Mouse (Mus musculus): ENCODE measurements around the gene Klhl26. TPM values are rescaled to one million over a fixed set of nuclear protein-coding genes. Genes with fewer than 3 reads are reported as not detected.

Gene Klhl26
- polyA plus RNA-seq, 1 experiment from 2014 or later: 33.6 TPM

- Histone ChIP-seq H3K4me3 (peak overlapping the region; percentile 64), H3K27ac (replicated peaks) (no peak overlapping the region), H3K4me1 (replicated peaks) (peaks cover 54% of the 10 kb centered on the region), H3K9me3 (no peaks in the 10 kb centered on the region), H3K4me2 (peak overlapping the region; percentile 69), H3K36me3 (peaks cover 4% of the 10 kb centered on the region; the same call in 1 of the 2 replicates), H3K9ac (no peak overlapping the region), H3K27me3 (peaks cover 83% of the 10 kb centered on the region)
- 4% methylated on average over 46 of the region's 55 CpGs for whole genome bisulfite sequencing
- ATAC-seq (ENCODE audit: low FRiP score, low read depth): no peak
Measured at GRCm38 (mm10) chr8:70487993-70488796, 11.4 kb upstream of the Klhl26 start.

- Histone ChIP-seq H3K27ac (replicated peaks) (peak within 1 kb of the TSS; percentile 40; the same call in 1 of the 2 replicates), H3K4me2 (peak within 1 kb of the TSS; percentile 69), H3K9me3 (no peaks in the 10 kb centered on the region), H3K9ac (peak within 1 kb of the TSS; percentile 89), H3K4me3 (peak within 1 kb of the TSS; percentile 64), H3K4me1 (replicated peaks) (peaks cover 44% of the 10 kb centered on the region), H3K36me3 (peaks cover 4% of the 10 kb centered on the region; the same call in 1 of the 2 replicates), H3K27me3 (peaks cover 76% of the 10 kb centered on the region)
- WGBS: 4% methylated on average over 32 of the region's 33 CpGs
- peak; percentile 82 for ATAC-seq (ENCODE audit: low FRiP score, low read depth)
Measured at GRCm38 (mm10) chr8:70486941-70487520, 10.3 kb upstream of the Klhl26 start, which contains the start of gene Tmem59l. TSS of gene Tmem59l (minus strand) at chr8:70487358.

GRCm38 (mm10) chr8:70486191-70486681 lies 9.5 kb upstream of the Klhl26 start:
- peaks cover 44% of the 10 kb centered on the region for H3K4me1 ChIP-seq (replicated peaks)
- H3K27ac ChIP-seq (replicated peaks): no peak overlapping the region
- peaks cover 4% of the 10 kb centered on the region; the same call in 1 of the 2 replicates for H3K36me3 ChIP-seq
- peak overlapping the region; percentile 64 for H3K4me3 ChIP-seq
- peak overlapping the region; percentile 89 for H3K9ac ChIP-seq
- peaks cover 72% of the 10 kb centered on the region for H3K27me3 ChIP-seq
- ATAC-seq (ENCODE audit: low FRiP score, low read depth): no peak
- peak overlapping the region; percentile 69 for H3K4me2 ChIP-seq
- 56% methylated on average over 7 of the region's 7 CpGs for WGBS
- no peaks in the 10 kb centered on the region for H3K9me3 ChIP-seq

DNA sequence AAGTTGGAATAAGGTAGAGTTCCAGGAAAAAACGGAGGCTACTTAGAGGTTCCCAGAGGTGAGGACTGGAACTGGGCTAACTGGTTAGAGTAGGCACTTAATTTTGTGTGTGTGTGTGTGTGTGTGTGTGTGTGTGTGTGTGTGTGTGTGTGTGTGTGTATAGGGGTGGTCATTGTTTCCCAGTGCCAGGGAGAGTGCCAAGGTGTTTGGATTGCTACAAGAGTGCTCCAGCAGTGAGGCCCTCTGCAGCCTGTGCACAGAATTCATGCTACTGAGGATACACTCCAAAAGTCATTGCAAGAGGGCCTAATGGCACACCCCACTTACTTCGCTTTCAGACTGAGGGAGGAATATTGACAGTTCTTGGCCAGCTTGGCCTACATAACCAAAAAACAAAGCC lies 6.2 kb upstream of the Klhl26 start:
- Histone ChIP-seq H3K4me1 (replicated peaks) (peaks cover 18% of the 10 kb centered on the region), H3K27me3 (peaks cover 40% of the 10 kb centered on the region), H3K9me3 (no peaks in the 10 kb centered on the region), H3K36me3 (peaks cover 4% of the 10 kb centered on the region; the same call in 1 of the 2 replicates), H3K4me2 (no peak overlapping the region), H3K4me3 (no peak overlapping the region), H3K9ac (no peak overlapping the region), H3K27ac (replicated peaks) (no peak overlapping the region)
- 57% methylated on average over 2 of the region's 2 CpGs for WGBS
- no peak for ATAC-seq (ENCODE audit: low FRiP score, low read depth)

DNA sequence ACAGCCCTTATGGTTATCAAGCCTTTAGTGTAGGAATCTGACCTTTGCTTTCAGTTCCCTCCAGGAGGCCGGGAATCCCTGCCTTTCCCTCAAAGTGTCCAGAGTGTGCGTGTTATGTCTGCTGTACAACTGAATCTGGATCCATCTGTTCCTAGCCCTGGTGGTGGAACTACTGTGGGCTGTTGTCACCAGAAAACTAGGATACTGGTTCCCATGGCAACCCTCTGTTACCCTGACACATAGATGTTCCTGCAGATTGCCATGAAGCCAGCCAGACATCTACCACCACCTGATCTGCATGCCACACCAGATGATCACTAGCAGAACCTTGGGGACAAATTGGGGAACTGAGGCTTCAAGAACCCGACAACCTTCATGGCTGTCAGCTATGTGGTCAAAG lies 5.1 kb upstream of the Klhl26 start:
- Histone ChIP-seq H3K36me3 (peaks cover 4% of the 10 kb centered on the region; the same call in 1 of the 2 replicates), H3K9me3 (no peaks in the 10 kb centered on the region), H3K9ac (no peak overlapping the region), H3K27me3 (peaks cover 38% of the 10 kb centered on the region), H3K4me3 (no peak overlapping the region), H3K4me1 (replicated peaks) (peaks cover 21% of the 10 kb centered on the region), H3K27ac (replicated peaks) (no peak overlapping the region), H3K4me2 (no peak overlapping the region)
- WGBS: 79% methylated on average over 3 of the region's 3 CpGs
- ATAC-seq (ENCODE audit: low FRiP score, low read depth): no peak

DNA sequence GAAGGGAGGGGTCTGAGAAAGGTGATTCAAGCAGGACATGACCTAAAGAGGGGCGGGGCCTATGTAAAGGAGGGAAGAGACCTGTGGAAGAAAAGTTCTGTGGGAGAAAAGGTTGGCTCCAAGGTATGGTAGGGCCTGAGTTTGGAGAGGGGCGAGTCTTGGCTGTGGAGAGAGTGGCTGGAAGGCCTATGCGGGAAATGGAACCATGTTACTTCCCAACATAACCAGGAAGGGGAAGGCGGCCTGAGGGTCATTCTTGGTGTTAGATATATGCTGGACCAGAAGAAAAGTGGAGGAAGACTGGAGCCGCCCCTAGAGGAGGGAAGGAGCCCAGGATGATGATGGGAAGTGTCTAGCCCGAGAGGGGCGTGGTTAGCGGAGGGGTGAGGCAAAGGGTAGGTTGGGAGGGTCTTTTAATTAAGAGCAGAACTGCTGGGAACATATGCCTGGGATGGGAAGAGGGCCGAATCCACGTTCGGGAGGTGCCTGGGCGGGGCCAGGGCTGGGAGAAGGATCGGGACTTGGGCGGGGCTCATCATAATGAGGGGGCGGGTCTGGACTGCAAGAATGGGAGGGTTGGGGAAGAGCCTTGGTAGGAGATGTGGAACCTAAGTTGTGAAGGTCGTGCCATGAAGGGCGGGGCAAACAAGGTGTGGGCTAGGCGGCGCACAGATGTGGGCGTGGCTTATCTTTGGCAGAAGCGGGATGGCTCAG lies 658 bp upstream of the Klhl26 start:
- ATAC-seq (ENCODE audit: low FRiP score, low read depth): peak; percentile 66
- peak overlapping the region; percentile 68 for H3K4me2 ChIP-seq
- peaks cover 26% of the 10 kb centered on the region for H3K4me1 ChIP-seq (replicated peaks)

GRCm38 (mm10) chr8:70471856-70472255 lies 4.9 kb downstream of the Klhl26 start:
- no peaks in the 10 kb centered on the region for H3K27me3 ChIP-seq
- no peak overlapping the region for H3K4me3 ChIP-seq
- H3K4me1 ChIP-seq (replicated peaks): peaks cover 33% of the 10 kb centered on the region
- no peaks in the 10 kb centered on the region for H3K36me3 ChIP-seq
- WGBS: 97% methylated on average over 7 of the region's 7 CpGs
- H3K27ac ChIP-seq (replicated peaks): no peak overlapping the region
- H3K9me3 ChIP-seq: no peaks in the 10 kb centered on the region
- H3K4me2 ChIP-seq: no peak overlapping the region
- H3K9ac ChIP-seq: no peak overlapping the region
- no peak for ATAC-seq (ENCODE audit: low FRiP score, low read depth)

More for the DNA sequence above, 658 bp upstream of the Klhl26 start:
- Histone ChIP-seq H3K27me3 (peaks cover 9% of the 10 kb centered on the region; the same call in 1 of the 2 replicates), H3K9me3 (no peaks in the 10 kb centered on the region), H3K36me3 (no peaks in the 10 kb centered on the region), H3K4me3 (peak overlapping the region; percentile 72), H3K27ac (replicated peaks) (no peak overlapping the region), H3K9ac (peak overlapping the region; percentile 76; the same call in 1 of the 2 replicates)
- 3% methylated on average over 21 of the region's 21 CpGs for WGBS

GRCm38 (mm10) chr8:70469938-70470337 lies 6.8 kb downstream of the Klhl26 start:
- H3K4me3 ChIP-seq: no peak overlapping the region
- peak overlapping the region; percentile 6; the same call in 1 of the 2 replicates for H3K27ac ChIP-seq (replicated peaks)
- H3K4me1 ChIP-seq (replicated peaks): peaks cover 18% of the 10 kb centered on the region
- no peaks in the 10 kb centered on the region for H3K36me3 ChIP-seq
- no peak overlapping the region for H3K9ac ChIP-seq
- H3K4me2 ChIP-seq: no peak overlapping the region
- H3K27me3 ChIP-seq: no peaks in the 10 kb centered on the region
- WGBS: 53% methylated on average over 2 of the region's 2 CpGs
- no peaks in the 10 kb centered on the region for H3K9me3 ChIP-seq
- no peak for ATAC-seq (ENCODE audit: low FRiP score, low read depth)

DNA sequence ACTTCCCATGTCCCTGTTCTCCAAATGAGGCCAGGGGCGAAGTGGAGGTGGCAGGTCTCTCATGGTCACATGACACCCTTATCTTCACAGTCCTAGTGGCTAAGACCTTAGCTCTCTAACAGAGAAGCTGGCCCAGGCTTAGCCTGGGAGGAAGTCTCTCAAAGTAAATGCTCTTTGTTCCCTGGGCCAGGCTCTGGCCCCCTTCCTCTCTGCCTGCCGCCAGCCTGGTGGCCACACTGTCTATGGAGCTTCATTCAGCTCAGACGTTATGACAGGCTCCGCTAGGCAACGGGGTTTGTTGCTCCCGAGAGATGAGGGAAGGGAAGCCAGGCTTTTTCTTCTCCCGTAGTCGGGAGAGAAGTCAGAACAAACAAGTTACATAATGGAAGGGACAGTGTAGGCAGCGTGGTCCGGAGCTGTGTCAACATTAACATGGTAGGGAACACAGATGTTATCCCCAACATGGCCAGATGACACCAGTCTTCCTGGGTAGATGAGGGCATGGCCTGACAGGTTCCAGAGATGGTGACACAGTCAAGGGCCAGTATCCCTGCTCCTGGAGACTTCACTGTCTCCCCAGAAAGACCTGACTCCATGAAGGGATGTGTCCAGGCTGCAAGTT lies 7.4 kb downstream of the Klhl26 start:
- Histone ChIP-seq H3K27ac (replicated peaks) (peak overlapping the region; percentile 33; the same call in 1 of the 2 replicates), H3K4me1 (replicated peaks) (peaks cover 17% of the 10 kb centered on the region), H3K27me3 (no peaks in the 10 kb centered on the region), H3K9me3 (no peaks in the 10 kb centered on the region), H3K4me3 (no peak overlapping the region), H3K9ac (no peak overlapping the region), H3K36me3 (no peaks in the 10 kb centered on the region), H3K4me2 (no peak overlapping the region)
- WGBS: 29% methylated on average over 10 of the region's 10 CpGs
- ATAC-seq (ENCODE audit: low FRiP score, low read depth): peak; percentile 46; the same call in 1 of the 2 replicates

GRCm38 (mm10) chr8:70468733-70469132 lies 8.0 kb downstream of the Klhl26 start:
- no peak overlapping the region for H3K4me2 ChIP-seq
- no peak for ATAC-seq (ENCODE audit: low FRiP score, low read depth)
- 98% methylated on average over 4 of the region's 4 CpGs for WGBS

GRCm38 (mm10) chr8:70467907-70468306 lies 8.9 kb downstream of the Klhl26 start:
- Histone ChIP-seq H3K27ac (replicated peaks) (no peak overlapping the region), H3K4me1 (replicated peaks) (peaks cover 23% of the 10 kb centered on the region), H3K4me3 (no peak overlapping the region), H3K27me3 (no peaks in the 10 kb centered on the region), H3K36me3 (no peaks in the 10 kb centered on the region), H3K4me2 (no peak overlapping the region), H3K9ac (no peak overlapping the region), H3K9me3 (no peaks in the 10 kb centered on the region)
- 83% methylated on average over 1 of the region's 1 CpGs for WGBS
- ATAC-seq (ENCODE audit: low FRiP score, low read depth): no peak

More at GRCm38 (mm10) chr8:70468733-70469132, 8.0 kb downstream of the Klhl26 start:
- Histone ChIP-seq H3K27me3 (no peaks in the 10 kb centered on the region), H3K4me3 (no peak overlapping the region), H3K27ac (replicated peaks) (0 out of 2 replicates have a peak overlapping the region, but pooled peaks have one; percentile 33), H3K9me3 (no peaks in the 10 kb centered on the region), H3K4me1 (replicated peaks) (peaks cover 17% of the 10 kb centered on the region), H3K36me3 (no peaks in the 10 kb centered on the region), H3K9ac (no peak overlapping the region)

Measured in hindbrain, embryonic 15.5 days (tissue).